Mouse (Mus musculus): ENCODE measurements around the gene Large1.

- TF ChIP-seq POLR2A (IDR thresholded peaks at IDR 0.05; ENCODE audit: control insufficient read depth, extremely low read depth, insufficient read depth, low read length, poor library complexity) (no peak), CTCF (IDR thresholded peaks at IDR 0.05; ENCODE audit: borderline replicate concordance, control insufficient read depth, extremely low read depth, insufficient read depth, low read length, poor library complexity) (no peak)
Observed at GRCm38 (mm10) chr8:73329131-73329530, 24.2 kb downstream of the Large1 start.

Data from thymus, adult 2 months (tissue).